Mouse (Mus musculus) bone marrow, adult 2 months (tissue): ENCODE measurements around the gene Stk24.

ENCODE experiments used
- CTCF ChIP-seq: fragments of 200-500 bp; IDR thresholded peaks from 2 replicates; pipeline ENCODE4 v1.5.1; 2011; ENCODE audit warnings: low read length, control low read depth; ENCODE audit not compliant: control insufficient read depth, insufficient read depth
- POLR2A ChIP-seq: fragments of 200-500 bp; IDR thresholded peaks from 2 replicates; pipeline ENCODE4 v1.6.1; 2011; ENCODE audit warnings: low read depth, mild to moderate bottlenecking, control low read depth, low read length, borderline replicate concordance; ENCODE audit not compliant: control insufficient read depth

DNA sequence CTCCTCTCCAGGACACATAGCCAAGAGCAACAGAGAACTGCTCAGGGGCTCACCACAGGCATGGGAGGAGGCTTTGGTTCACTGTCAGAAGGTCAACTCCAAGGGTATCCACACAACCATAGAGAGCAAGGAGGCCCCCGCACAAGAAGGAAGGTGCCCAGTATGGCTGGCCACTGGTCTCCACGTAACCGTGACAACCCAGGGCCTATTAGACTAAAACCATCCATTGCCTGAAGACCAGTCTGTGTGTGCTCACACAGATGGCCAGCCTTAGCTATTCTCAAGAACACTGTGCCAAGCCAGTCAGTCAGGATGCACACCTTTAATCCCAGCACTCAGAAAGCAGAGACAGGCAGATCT lies 62.5 kb downstream of the Stk24 start:
- TF ChIP-seq POLR2A = no peak
- no peak for TF ChIP-seq CTCF
